Mouse (Mus musculus): ENCODE data around the gene Ctps. TPM values are rescaled to one million over a fixed set of nuclear protein-coding genes. Genes with fewer than 3 reads are reported as not detected.
"Not testable (repeated sequence)": the region's sequence is repeated elsewhere in the genome, so short reads cannot be mapped to it uniquely, and the experiment has no call there.

Gene Ctps
- polyA plus RNA-seq, 1 experiment from 2014 or later: 38.5 TPM

DNA sequence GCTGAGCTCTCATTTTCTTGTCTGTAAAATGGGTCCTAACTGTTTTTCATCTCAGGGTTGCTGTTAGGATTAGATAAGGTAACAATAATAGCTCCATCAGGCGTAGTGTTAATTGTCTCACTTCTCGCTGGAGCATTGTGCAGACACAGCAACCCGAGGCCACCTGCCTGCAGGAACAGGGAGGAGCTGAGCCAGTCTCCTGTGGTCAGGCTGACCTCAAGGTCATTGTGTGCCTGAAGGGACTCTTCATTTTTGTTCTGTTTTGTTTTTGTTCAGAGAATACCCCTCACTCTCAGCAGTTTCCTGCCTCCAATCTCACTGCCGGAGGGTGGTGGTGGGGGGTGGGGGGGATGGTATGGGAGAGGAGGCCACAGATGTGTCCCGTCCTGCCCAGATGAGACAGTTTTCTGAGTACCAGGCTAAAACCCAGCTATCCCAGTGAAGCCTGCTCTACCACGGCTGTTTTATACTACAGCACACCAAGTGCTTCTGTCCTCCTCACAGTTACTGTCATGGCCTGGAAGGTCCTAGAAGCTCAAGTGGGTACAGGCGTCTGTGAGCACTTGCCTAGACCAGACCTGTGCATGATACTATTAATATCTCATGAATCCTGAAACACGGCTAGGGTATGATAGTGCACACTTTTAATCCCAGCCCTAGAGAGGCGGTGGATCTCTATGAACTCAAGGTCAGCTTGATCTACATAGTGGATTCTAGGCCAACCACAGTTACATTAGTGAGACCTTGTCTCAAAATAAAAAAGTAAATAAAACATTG lies 42.4 kb upstream of the Ctps start:
- no peak overlapping the region for H3K27ac ChIP-seq (ENCODE audit: low read length)
- no peaks in the 10 kb centered on the region for H3K27me3 ChIP-seq (replicated peaks; ENCODE audit: insufficient read depth, low read length)
- ATAC-seq: no peak

GRCm38 (mm10) chr4:120611005-120611404 lies 40.9 kb upstream of the Ctps start:
- H3K27ac ChIP-seq (ENCODE audit: low read length): no peak overlapping the region
- H3K36me3 ChIP-seq (ENCODE audit: insufficient read depth, low read length): no peaks in the 10 kb centered on the region
- no peak for ATAC-seq
- no peaks in the 10 kb centered on the region for H3K9me3 ChIP-seq (ENCODE audit: low read length)
- no peaks in the 10 kb centered on the region for H3K27me3 ChIP-seq (replicated peaks; ENCODE audit: insufficient read depth, low read length)
- 90% methylated on average over 3 of the region's 3 CpGs for WGBS
- H3K4me1 ChIP-seq (ENCODE audit: insufficient read depth, low read depth, low read length): no peaks in the 10 kb centered on the region
- H3K9ac ChIP-seq (replicated peaks; ENCODE audit: low read depth): no peak overlapping the region
- H3K4me3 ChIP-seq (ENCODE audit: low read depth, low read length): no peak overlapping the region
- no peak for TF ChIP-seq CTCF (IDR thresholded peaks at IDR 0.05)
- no peak for TF ChIP-seq EP300 (IDR thresholded peaks at IDR 0.05)
- no peak overlapping the region for H3K4me2 ChIP-seq (replicated peaks; ENCODE audit: low read depth, low read length)
- no peak for DNase-seq (ENCODE audit: low spot score)

More for the DNA sequence above, 42.4 kb upstream of the Ctps start:
- H3K4me2 ChIP-seq (replicated peaks; ENCODE audit: low read depth, low read length): no peak overlapping the region
- 43% methylated on average over 9 of the region's 9 CpGs for whole genome bisulfite sequencing
- no peak for DNase-seq (ENCODE audit: low spot score)
- H3K9ac ChIP-seq (replicated peaks; ENCODE audit: low read depth): no peak overlapping the region
- no peaks in the 10 kb centered on the region for H3K36me3 ChIP-seq (ENCODE audit: insufficient read depth, low read length)
- no peak overlapping the region for H3K4me3 ChIP-seq (ENCODE audit: low read depth, low read length)
- no peaks in the 10 kb centered on the region for H3K4me1 ChIP-seq (ENCODE audit: insufficient read depth, low read depth, low read length)
- TF ChIP-seq CTCF (IDR thresholded peaks at IDR 0.05): no peak
- no peak for TF ChIP-seq EP300 (IDR thresholded peaks at IDR 0.05)
- H3K9me3 ChIP-seq (ENCODE audit: low read length): no peaks in the 10 kb centered on the region

- Histone ChIP-seq H3K36me3 (ENCODE audit: insufficient read depth, low read length) (no peaks in the 10 kb centered on the region), H3K9me3 (ENCODE audit: low read length) (no peaks in the 10 kb centered on the region), H3K27ac (ENCODE audit: low read length) (no peak overlapping the region), H3K9ac (replicated peaks; ENCODE audit: low read depth) (no peak overlapping the region), H3K27me3 (replicated peaks; ENCODE audit: insufficient read depth, low read length) (no peaks in the 10 kb centered on the region), H3K4me2 (replicated peaks; ENCODE audit: low read depth, low read length) (no peak overlapping the region), H3K4me3 (ENCODE audit: low read depth, low read length) (no peak overlapping the region), H3K4me1 (ENCODE audit: insufficient read depth, low read depth, low read length) (no peaks in the 10 kb centered on the region)
- WGBS: 41% methylated on average over 3 of the region's 3 CpGs
- no peak for TF ChIP-seq EP300 (IDR thresholded peaks at IDR 0.05)
- TF ChIP-seq CTCF (IDR thresholded peaks at IDR 0.05): no peak
- ATAC-seq: no peak
- DNase-seq (ENCODE audit: low spot score): no peak
Measured at GRCm38 (mm10) chr4:120606941-120607340, 36.9 kb upstream of the Ctps start.

GRCm38 (mm10) chr4:120602669-120603068 lies 32.6 kb upstream of the Ctps start:
- DNase-seq (ENCODE audit: low spot score) (no peak), ATAC-seq (no peak)
- Histone ChIP-seq H3K27ac (ENCODE audit: low read length) (no peak overlapping the region), H3K4me2 (replicated peaks; ENCODE audit: low read depth, low read length) (no peak overlapping the region), H3K9ac (replicated peaks; ENCODE audit: low read depth) (no peak overlapping the region), H3K36me3 (ENCODE audit: insufficient read depth, low read length) (no peaks in the 10 kb centered on the region), H3K4me1 (ENCODE audit: insufficient read depth, low read depth, low read length) (no peaks in the 10 kb centered on the region), H3K27me3 (replicated peaks; ENCODE audit: insufficient read depth, low read length) (no peaks in the 10 kb centered on the region), H3K9me3 (ENCODE audit: low read length) (no peaks in the 10 kb centered on the region), H3K4me3 (ENCODE audit: low read depth, low read length) (no peak overlapping the region)
- 74% methylated on average over 3 of the region's 3 CpGs for WGBS
- TF ChIP-seq EP300 (IDR thresholded peaks at IDR 0.05) (no peak), CTCF (IDR thresholded peaks at IDR 0.05) (no peak)

- H3K27me3 ChIP-seq (replicated peaks; ENCODE audit: insufficient read depth, low read length): no peaks in the 10 kb centered on the region
- H3K9ac ChIP-seq (replicated peaks; ENCODE audit: low read depth): no peak overlapping the region
- 40% methylated on average over 1 of the region's 1 CpGs for WGBS
- ATAC-seq (no peak), DNase-seq (ENCODE audit: low spot score) (no peak)
- TF ChIP-seq EP300 (IDR thresholded peaks at IDR 0.05) (no peak), CTCF (IDR thresholded peaks at IDR 0.05) (no peak)
- H3K4me3 ChIP-seq (ENCODE audit: low read depth, low read length): no peak overlapping the region
- H3K4me2 ChIP-seq (replicated peaks; ENCODE audit: low read depth, low read length): no peak overlapping the region
- no peaks in the 10 kb centered on the region for H3K9me3 ChIP-seq (ENCODE audit: low read length)
- no peaks in the 10 kb centered on the region for H3K4me1 ChIP-seq (ENCODE audit: insufficient read depth, low read depth, low read length)
- no peaks in the 10 kb centered on the region for H3K36me3 ChIP-seq (ENCODE audit: insufficient read depth, low read length)
- H3K27ac ChIP-seq (ENCODE audit: low read length): no peak overlapping the region
Measured at GRCm38 (mm10) chr4:120601774-120602173, 31.7 kb upstream of the Ctps start.

DNA sequence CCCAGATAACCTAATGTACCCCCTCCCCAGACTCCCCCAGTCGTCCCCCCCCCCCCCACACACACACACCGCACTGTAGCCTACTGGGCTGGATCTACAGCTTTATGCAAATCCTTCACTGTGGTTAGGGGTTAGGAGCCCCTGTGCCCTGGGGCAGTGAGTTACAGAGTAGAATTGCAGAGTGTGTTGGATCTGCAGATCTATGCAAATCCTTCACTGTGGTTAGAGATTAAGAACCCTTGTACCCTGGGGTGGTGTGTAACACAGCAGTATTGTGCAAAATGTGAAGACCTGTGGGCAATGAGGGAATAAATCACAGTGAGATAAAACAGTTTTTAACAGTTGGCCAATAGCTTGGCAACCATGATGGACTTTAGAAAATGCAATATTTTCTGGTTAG lies 28.8 kb upstream of the Ctps start:
- Histone ChIP-seq H3K4me3 (ENCODE audit: low read depth, low read length) (no peak overlapping the region), H3K4me2 (replicated peaks; ENCODE audit: low read depth, low read length) (no peak overlapping the region), H3K9ac (replicated peaks; ENCODE audit: low read depth) (no peak overlapping the region), H3K9me3 (ENCODE audit: low read length) (no peaks in the 10 kb centered on the region), H3K27ac (ENCODE audit: low read length) (no peak overlapping the region), H3K36me3 (ENCODE audit: insufficient read depth, low read length) (no peaks in the 10 kb centered on the region), H3K4me1 (ENCODE audit: insufficient read depth, low read depth, low read length) (no peaks in the 10 kb centered on the region), H3K27me3 (replicated peaks; ENCODE audit: insufficient read depth, low read length) (no peaks in the 10 kb centered on the region)
- TF ChIP-seq EP300 (IDR thresholded peaks at IDR 0.05) (no peak), CTCF (IDR thresholded peaks at IDR 0.05) (no peak)
- DNase-seq (ENCODE audit: low spot score): no peak
- no peak for ATAC-seq
- WGBS: 38% methylated on average over 2 of the region's 2 CpGs

DNA sequence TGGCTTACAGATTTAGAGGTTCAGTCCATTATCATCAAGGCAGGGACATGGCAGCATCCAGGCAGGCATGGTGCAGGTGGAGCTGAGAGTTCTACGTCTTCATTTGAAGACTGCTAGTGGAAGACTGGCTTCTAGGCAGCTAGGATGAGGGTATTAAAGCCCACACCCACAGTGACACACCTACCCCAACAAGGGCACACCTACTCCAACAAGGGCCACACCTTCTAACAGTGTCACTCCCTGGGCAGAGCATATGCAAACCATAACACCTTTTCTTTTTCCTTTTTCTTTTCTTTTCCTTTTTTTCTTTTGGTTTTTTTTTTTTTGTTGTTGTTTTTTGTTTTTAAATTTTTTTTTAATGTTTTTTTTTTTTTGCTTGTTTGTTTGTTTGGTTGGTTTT lies 26.1 kb upstream of the Ctps start:
- 89% methylated on average over 1 of the region's 1 CpGs for WGBS

More for the DNA sequence above, 26.1 kb upstream of the Ctps start:
- H3K4me2 ChIP-seq (replicated peaks; ENCODE audit: low read depth, low read length); H3K9ac ChIP-seq (replicated peaks; ENCODE audit: low read depth); H3K27ac ChIP-seq (ENCODE audit: low read length); H3K4me1 ChIP-seq (ENCODE audit: insufficient read depth, low read depth, low read length); H3K4me3 ChIP-seq (ENCODE audit: low read depth, low read length); ATAC-seq; H3K36me3 ChIP-seq (ENCODE audit: insufficient read depth, low read length); H3K27me3 ChIP-seq (replicated peaks; ENCODE audit: insufficient read depth, low read length); H3K9me3 ChIP-seq (ENCODE audit: low read length); DNase-seq (ENCODE audit: low spot score): not testable (repeated sequence)

Data from lung, postnatal 0 days (tissue).